Mouse (Mus musculus): ENCODE results near the gene F830045P16Rik. TPM values are rescaled to one million over a fixed set of nuclear protein-coding genes. Genes with fewer than 3 reads are reported as not detected.
"Not testable (repeated sequence)": the region's sequence is repeated elsewhere in the genome, so short reads cannot be mapped to it uniquely, and the experiment has no call there.

The F830045P16Rik gene
- total and polyA plus RNA-seq, 2 experiments from 2014 or later: 0.16 TPM; not detected in 1

- no peak overlapping the region for H3K9ac ChIP-seq (replicated peaks; ENCODE audit: low read length, poor library complexity, severe bottlenecking)
- H3K27me3 ChIP-seq (ENCODE audit: insufficient read depth, low read length): no peaks in the 10 kb centered on the region
- peak; percentile 98 for TF ChIP-seq CTCF (IDR thresholded peaks at IDR 0.05)
- no peak overlapping the region for H3K4me3 ChIP-seq (ENCODE audit: low read depth, low read length)
- H3K4me1 ChIP-seq (ENCODE audit: insufficient read depth, low read length): no peaks in the 10 kb centered on the region
- no peak overlapping the region for H3K4me2 ChIP-seq (ENCODE audit: low read depth, low read length, poor library complexity, severe bottlenecking)
- H3K9me3 ChIP-seq (ENCODE audit: low read length): no peaks in the 10 kb centered on the region
- H3K36me3 ChIP-seq (ENCODE audit: insufficient read depth, low read length): no peaks in the 10 kb centered on the region
- no peak overlapping the region for H3K27ac ChIP-seq (ENCODE audit: low read depth, low read length)
- ATAC-seq (ENCODE audit: low FRiP score) (no peak; the same call in 1 of the 2 replicates), DNase-seq (ENCODE audit: low spot score) (peak; percentile 75)
- 19% methylated on average over 6 of the region's 6 CpGs for WGBS
These were observed 33.8 kb downstream of the F830045P16Rik start for GRCm38 (mm10) chr2:129502641-129503040.

DNA sequence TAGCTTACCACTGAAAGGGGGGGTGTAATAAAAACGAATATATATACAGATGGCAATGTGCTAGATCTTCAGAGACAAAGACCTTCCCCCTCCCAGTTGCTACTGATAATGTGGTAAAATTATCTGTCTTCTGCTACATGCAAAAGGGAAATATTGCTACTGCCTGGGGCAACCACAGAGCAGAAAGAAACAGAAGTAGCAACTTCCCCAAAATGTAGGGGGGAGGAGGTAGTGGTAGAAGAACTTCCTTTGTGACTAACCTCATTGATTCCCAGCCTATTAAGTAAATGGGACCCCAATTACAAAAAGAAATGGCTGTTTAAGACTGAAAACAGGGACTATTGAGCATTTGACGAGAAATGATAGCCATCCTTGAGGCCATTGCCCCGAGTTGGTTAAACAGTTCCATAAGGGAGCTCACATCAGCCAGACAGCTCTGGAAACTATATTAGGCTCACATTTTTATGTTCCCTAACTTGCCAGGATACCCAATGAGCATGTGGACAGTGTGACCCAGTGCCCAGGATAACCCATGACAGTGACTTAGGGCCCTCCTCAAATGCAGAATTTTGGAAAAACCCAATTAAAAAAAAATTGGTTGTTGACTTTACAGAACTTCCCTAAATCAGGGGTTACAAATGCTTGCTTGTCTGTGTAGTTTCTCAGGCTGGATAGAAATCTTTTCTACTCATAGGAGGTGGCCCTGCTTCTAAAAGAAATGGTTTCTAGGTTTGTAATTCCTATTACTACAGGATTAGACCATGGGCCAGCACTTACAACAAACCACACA, 46.7 kb downstream of the F830045P16Rik start:
- ATAC-seq (ENCODE audit: low FRiP score) (no peak), DNase-seq (ENCODE audit: low spot score) (no peak)
- no peak overlapping the region for H3K4me3 ChIP-seq (ENCODE audit: low read depth, low read length)
- no peak overlapping the region for H3K27ac ChIP-seq (ENCODE audit: low read depth, low read length)
- H3K4me2 ChIP-seq (ENCODE audit: low read depth, low read length, poor library complexity, severe bottlenecking): no peak overlapping the region
- 85% methylated on average over 3 of the region's 3 CpGs for WGBS
- no peak for TF ChIP-seq CTCF (IDR thresholded peaks at IDR 0.05)
- no peaks in the 10 kb centered on the region for H3K36me3 ChIP-seq (ENCODE audit: insufficient read depth, low read length)
- no peaks in the 10 kb centered on the region for H3K4me1 ChIP-seq (ENCODE audit: insufficient read depth, low read length)
- H3K9me3 ChIP-seq (ENCODE audit: low read length): no peaks in the 10 kb centered on the region
- H3K27me3 ChIP-seq (ENCODE audit: insufficient read depth, low read length): no peaks in the 10 kb centered on the region
- no peak overlapping the region for H3K9ac ChIP-seq (replicated peaks; ENCODE audit: low read length, poor library complexity, severe bottlenecking)

- H3K27ac ChIP-seq (ENCODE audit: low read depth, low read length): no peak overlapping the region
- H3K4me3 ChIP-seq (ENCODE audit: low read depth, low read length): no peak overlapping the region
- DNase-seq (ENCODE audit: low spot score) (no peak), ATAC-seq (ENCODE audit: low FRiP score) (no peak)
- H3K9me3 ChIP-seq (ENCODE audit: low read length): no peaks in the 10 kb centered on the region
- H3K4me2 ChIP-seq (ENCODE audit: low read depth, low read length, poor library complexity, severe bottlenecking): no peak overlapping the region
- H3K4me1 ChIP-seq (ENCODE audit: insufficient read depth, low read length): no peaks in the 10 kb centered on the region
- no peak overlapping the region for H3K9ac ChIP-seq (replicated peaks; ENCODE audit: low read length, poor library complexity, severe bottlenecking)
- no peaks in the 10 kb centered on the region for H3K27me3 ChIP-seq (ENCODE audit: insufficient read depth, low read length)
- no peaks in the 10 kb centered on the region for H3K36me3 ChIP-seq (ENCODE audit: insufficient read depth, low read length)
- 94% methylated on average over 3 of the region's 3 CpGs for WGBS
- TF ChIP-seq CTCF (IDR thresholded peaks at IDR 0.05): no peak
These were observed 53.3 kb downstream of the F830045P16Rik start for GRCm38 (mm10) chr2:129483150-129483549.

- no peak overlapping the region for H3K4me3 ChIP-seq (ENCODE audit: low read depth, low read length)
- ATAC-seq (ENCODE audit: low FRiP score) (no peak), DNase-seq (ENCODE audit: low spot score) (peak; percentile 78)
- no peak overlapping the region for H3K4me2 ChIP-seq (ENCODE audit: low read depth, low read length, poor library complexity, severe bottlenecking)
- no peaks in the 10 kb centered on the region for H3K4me1 ChIP-seq (ENCODE audit: insufficient read depth, low read length)
- 23% methylated on average over 5 of the region's 5 CpGs for WGBS
- H3K36me3 ChIP-seq (ENCODE audit: insufficient read depth, low read length): no peaks in the 10 kb centered on the region
- no peak overlapping the region for H3K9ac ChIP-seq (replicated peaks; ENCODE audit: low read length, poor library complexity, severe bottlenecking)
- H3K27me3 ChIP-seq (ENCODE audit: insufficient read depth, low read length): no peaks in the 10 kb centered on the region
- no peak overlapping the region for H3K27ac ChIP-seq (ENCODE audit: low read depth, low read length)
- no peaks in the 10 kb centered on the region for H3K9me3 ChIP-seq (ENCODE audit: low read length)
- TF ChIP-seq CTCF (IDR thresholded peaks at IDR 0.05): peak; percentile 89
These were observed 64.5 kb downstream of the F830045P16Rik start for GRCm38 (mm10) chr2:129471905-129472304.

GRCm38 (mm10) chr2:129470839-129471238, 65.6 kb downstream of the F830045P16Rik start:
- Histone ChIP-seq H3K27ac (ENCODE audit: low read depth, low read length) (no peak overlapping the region), H3K27me3 (ENCODE audit: insufficient read depth, low read length) (no peaks in the 10 kb centered on the region), H3K9me3 (ENCODE audit: low read length) (no peaks in the 10 kb centered on the region), H3K4me1 (ENCODE audit: insufficient read depth, low read length) (no peaks in the 10 kb centered on the region), H3K4me2 (ENCODE audit: low read depth, low read length, poor library complexity, severe bottlenecking) (no peak overlapping the region), H3K4me3 (ENCODE audit: low read depth, low read length) (no peak overlapping the region), H3K36me3 (ENCODE audit: insufficient read depth, low read length) (no peaks in the 10 kb centered on the region), H3K9ac (replicated peaks; ENCODE audit: low read length, poor library complexity, severe bottlenecking) (no peak overlapping the region)
- ATAC-seq (ENCODE audit: low FRiP score): no peak
- DNase-seq (ENCODE audit: low spot score): no peak
- 70% methylated on average over 2 of the region's 2 CpGs for whole genome bisulfite sequencing
- TF ChIP-seq CTCF (IDR thresholded peaks at IDR 0.05): no peak

GRCm38 (mm10) chr2:129438772-129439171, 97.6 kb downstream of the F830045P16Rik start:
- not testable (repeated sequence) for H3K9me3 ChIP-seq (ENCODE audit: low read length); H3K4me1 ChIP-seq (ENCODE audit: insufficient read depth, low read length); H3K27ac ChIP-seq (ENCODE audit: low read depth, low read length); H3K9ac ChIP-seq (replicated peaks; ENCODE audit: low read length, poor library complexity, severe bottlenecking); ATAC-seq (ENCODE audit: low FRiP score); H3K4me3 ChIP-seq (ENCODE audit: low read depth, low read length); H3K36me3 ChIP-seq (ENCODE audit: insufficient read depth, low read length); H3K4me2 ChIP-seq (ENCODE audit: low read depth, low read length, poor library complexity, severe bottlenecking); H3K27me3 ChIP-seq (ENCODE audit: insufficient read depth, low read length); DNase-seq (ENCODE audit: low spot score)
- WGBS: 94% methylated on average over 1 of the region's 1 CpGs

All from midbrain, postnatal 0 days (tissue).